In genomic region chr16:31191818-31192217, GRCm38 (mm10) we compare ENCODE assay signal across 9 mouse cellular contexts. TPM values are rescaled to one million over a fixed set of nuclear protein-coding genes. Genes with fewer than 3 reads are reported as not detected.
DNase-seq lines count a peak whose midpoint lies in the region; ATAC-seq lines count a peak whose summit lies in the region.
"Had no signal": no experiment of that assay in that cellular context is flagged by ENCODE, and none has a peak within 500 bp of the region (broad histone marks: within the 10 kb centered on the region; RNA-seq: fewer than 3 reads in every experiment).

No protein-coding gene starts in this region.

- H3K9me3 ChIP-seq in embryonic facial prominence, embryonic 14.5 days (ENCODE audit: control insufficient read depth, low read length), result no peaks in the 10 kb centered on the region
- H3K9me3 ChIP-seq in liver, embryonic 16.5 days (replicated peaks; ENCODE audit: control insufficient read depth, low read length), result no peaks in the 10 kb centered on the region
- H3K9me3 ChIP-seq in forebrain, embryonic 14.5 days (replicated peaks; ENCODE audit: control insufficient read depth, low read length), result no peaks in the 10 kb centered on the region

- no peak overlapping the region; the same call in 1 of the 2 replicates for H3K4me2 ChIP-seq in embryonic facial prominence, embryonic 14.5 days (ENCODE audit: low read depth, low read length)
- 0 out of 2 replicates have a peak overlapping the region, but pooled peaks have one; percentile 1 for H3K4me2 ChIP-seq in liver, embryonic 16.5 days (ENCODE audit: low read depth, low read length)
- H3K4me2 ChIP-seq in forebrain, embryonic 14.5 days (ENCODE audit: low read length), result no peak overlapping the region

- H3K4me1 ChIP-seq in embryonic facial prominence, embryonic 14.5 days (ENCODE audit: control insufficient read depth, insufficient read depth, low read length), result peaks cover 15% of the 10 kb centered on the region
- peaks cover 16% of the 10 kb centered on the region for H3K4me1 ChIP-seq in liver, embryonic 16.5 days (ENCODE audit: control insufficient read depth, low read depth, low read length)
- peaks cover 7% of the 10 kb centered on the region for H3K4me1 ChIP-seq in forebrain, embryonic 14.5 days (ENCODE audit: control insufficient read depth, insufficient read depth, low read length)

- ATAC-seq in frontal cortex, adult (ENCODE audit: low TSS enrichment), result peak; percentile 16; the same call in 1 of the 2 replicates
- no peak; the same call in 1 of the 2 replicates for ATAC-seq in embryonic facial prominence, embryonic 14.5 days (ENCODE audit: low read depth)
- peak; percentile 35; the same call in 1 of the 2 replicates for ATAC-seq in liver, embryonic 16.5 days (ENCODE audit: low read depth)
- no peak for ATAC-seq in forebrain, embryonic 14.5 days

- H3K27me3 ChIP-seq in embryonic facial prominence, embryonic 14.5 days (replicated peaks; ENCODE audit: control insufficient read depth, insufficient read depth, low read length), result no peaks in the 10 kb centered on the region
- H3K27me3 ChIP-seq in liver, embryonic 16.5 days (ENCODE audit: control insufficient read depth, insufficient read depth, low read depth, low read length), result no peaks in the 10 kb centered on the region
- H3K27me3 ChIP-seq in forebrain, embryonic 14.5 days (replicated peaks; ENCODE audit: control insufficient read depth, insufficient read depth, low read length), result no peaks in the 10 kb centered on the region

- 40% methylated on average over 6 of the region's 6 CpGs for WGBS in embryonic facial prominence, embryonic 14.5 days
- 18% methylated on average over 6 of the region's 6 CpGs for WGBS in liver, embryonic 16.5 days (ENCODE audit: insufficient replicate concordance)
- WGBS in forebrain, embryonic 14.5 days, result 70% methylated on average over 6 of the region's 6 CpGs

- H3K36me3 ChIP-seq in embryonic facial prominence, embryonic 14.5 days (ENCODE audit: control insufficient read depth, insufficient read depth, low read length), result no peaks in the 10 kb centered on the region
- H3K36me3 ChIP-seq in liver, embryonic 16.5 days (ENCODE audit: control insufficient read depth, insufficient read depth), result no peaks in the 10 kb centered on the region
- H3K36me3 ChIP-seq in forebrain, embryonic 14.5 days (ENCODE audit: control insufficient read depth, insufficient read depth, low read length), result no peaks in the 10 kb centered on the region

- H3K27ac ChIP-seq in embryonic facial prominence, embryonic 14.5 days (replicated peaks; ENCODE audit: low read depth, low read length), result peak overlapping the region; percentile 59; the same call in 1 of the 2 replicates
- no peak overlapping the region for H3K27ac ChIP-seq in liver, embryonic 16.5 days (ENCODE audit: low read length)
- H3K27ac ChIP-seq in forebrain, embryonic 14.5 days (ENCODE audit: low read depth, low read length), result no peak overlapping the region

- no peak overlapping the region for H3K9ac ChIP-seq in embryonic facial prominence, embryonic 14.5 days (ENCODE audit: low read depth, low read length)
- H3K9ac ChIP-seq in liver, embryonic 16.5 days (ENCODE audit: low read depth, low read length), result no peak overlapping the region
- no peak overlapping the region for H3K9ac ChIP-seq in forebrain, embryonic 14.5 days (ENCODE audit: low read length)

- no peak for DNase-seq in frontal cortex, postnatal 10 days (ENCODE audit: low spot score in 2 of 2)
- DNase-seq in embryonic facial prominence, embryonic 14.5 days (ENCODE audit: low spot score), result no peak
- peak; percentile 45 to 69 for DNase-seq in spleen, postnatal 4 days (ENCODE audit: low spot score in 2 of 2)
- DNase-seq in retina, postnatal 1 day, result no peak
- no peak for DNase-seq in urinary bladder, postnatal 4 days (ENCODE audit: low spot score in 2 of 2)
- no peak for DNase-seq in forebrain, embryonic 14.5 days (ENCODE audit: low spot score)
- DNase-seq: left cerebral cortex, postnatal 4 days had no signal

- no peak overlapping the region for H3K4me3 ChIP-seq in embryonic facial prominence, embryonic 14.5 days (ENCODE audit: low read depth, low read length)
- no peak overlapping the region for H3K4me3 ChIP-seq in liver, embryonic 16.5 days (ENCODE audit: low read depth, low read length)
- no peak overlapping the region for H3K4me3 ChIP-seq in forebrain, embryonic 14.5 days (ENCODE audit: low read depth, low read length)

RNA-seq across cellular contexts. Expression of gene Acap2, which starts 9.2 kb away (rescaled TPM):
- polyA plus RNA-seq in embryonic facial prominence, embryonic 14.5 days (2014; fragmentation: Nextera tagmentation; extraction: Ambion mirVana), result 26.3 and 27.2 TPM in 2 replicates
- 5.6 and 5.9 TPM in 2 replicates for polyA plus RNA-seq in liver, embryonic 16.5 days (2015; fragmentation: Nextera tagmentation; extraction: Ambion mirVana)
- polyA plus RNA-seq in forebrain, embryonic 14.5 days (2014; fragmentation: Nextera tagmentation; extraction: Ambion mirVana), result 11.3 and 15.1 TPM in 2 replicates

Comparison
In these comparisons a context has a peak if more than half of its experiments do, and no peak if none do; other contexts are left out.
1. ATAC-seq: peak in frontal cortex, adult (single experiment) and liver, embryonic 16.5 days (single experiment); none in embryonic facial prominence, embryonic 14.5 days (single experiment) and forebrain, embryonic 14.5 days (single experiment).
2. DNase-seq: peak in spleen, postnatal 4 days (2 of 2); none in frontal cortex, postnatal 10 days (0 of 2), embryonic facial prominence, embryonic 14.5 days (single experiment), retina, postnatal 1 day (single experiment), urinary bladder, postnatal 4 days (0 of 2) and forebrain, embryonic 14.5 days (single experiment).